Mouse (Mus musculus) gastrocnemius, postnatal 25 days (tissue): Measurements from ENCODE around the gene Tmem8b. TPM values are rescaled to one million over a fixed set of nuclear protein-coding genes. Genes with fewer than 3 reads are reported as not detected.

ENCODE experiments used
- DNase-seq: peaks from one replicate; pipeline ENCODE4 v3.0.0; 2022
- long read RNA-seq, 2 experiments: library from polyadenylated mRNA; stranded (forward); transcript quantifications; one replicate each; pipeline ENCODE4 v2.0.0; 2021
- total RNA-seq, 2 experiments: library from RNA; stranded (reverse); gene quantifications; 1 replicate in 1 of 2; 2 replicates in 1 of 2; pipeline ENCODE4 v1.2.3; 2021

Gene Tmem8b
- 10 to 100 TPM; 10.7 to 12.1 TPM for total RNA-seq
- long read RNA-seq, experiment 1, partial matches to known transcripts: 0 of 2 reads
- long read RNA-seq, experiment 1, other reads (novel, unspliced or antisense): 2 of 2 reads
- long read RNA-seq, experiment 2, full-length matches to known transcripts: 1 of 2 reads
- long read RNA-seq, experiment 2, partial matches to known transcripts: 0 of 2 reads
- long read RNA-seq, experiment 2, other reads (novel, unspliced or antisense): 1 of 2 reads

DNA sequence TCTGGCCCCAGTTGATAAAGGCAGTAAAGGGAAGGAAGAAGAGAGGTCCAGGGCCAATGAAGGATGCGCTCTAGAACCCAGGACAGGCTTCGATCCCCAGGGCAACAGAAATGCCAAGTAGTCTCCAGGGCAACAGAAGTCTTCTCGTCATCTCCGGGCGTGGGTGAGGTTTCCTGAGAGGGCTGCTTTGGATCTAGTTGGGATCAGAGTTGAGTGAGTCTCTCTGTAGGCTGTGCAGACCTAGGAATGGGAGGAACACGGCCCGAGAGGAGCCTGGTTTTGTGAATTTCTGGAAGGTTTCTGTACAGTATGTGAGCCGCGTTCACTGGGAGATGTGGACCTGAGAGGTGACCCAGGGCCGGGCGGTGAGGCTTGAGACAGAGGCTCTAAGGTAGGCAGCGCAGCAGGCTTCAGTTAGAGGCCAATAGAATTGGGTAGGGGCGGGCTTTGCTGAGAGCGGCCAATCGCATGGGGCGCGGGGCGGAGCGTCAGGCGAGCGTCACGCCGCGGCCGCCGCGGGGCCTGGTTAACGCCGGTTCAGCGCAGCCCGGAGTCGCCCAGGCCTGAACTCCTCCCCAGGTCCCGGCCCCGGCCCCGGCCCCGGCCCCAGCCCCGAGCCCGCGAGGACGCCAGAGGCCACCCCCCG lies at the start of gene Tmem8b, which contains the start of gene Fam221b:
Tmem8b (plus strand) TSS at position 190 of the 646 bp plus-strand sequence.
Fam221b (minus strand) TSS at position 364 of the 646 bp plus-strand sequence.
- peak; percentile 90 for DNase-seq

DNA sequence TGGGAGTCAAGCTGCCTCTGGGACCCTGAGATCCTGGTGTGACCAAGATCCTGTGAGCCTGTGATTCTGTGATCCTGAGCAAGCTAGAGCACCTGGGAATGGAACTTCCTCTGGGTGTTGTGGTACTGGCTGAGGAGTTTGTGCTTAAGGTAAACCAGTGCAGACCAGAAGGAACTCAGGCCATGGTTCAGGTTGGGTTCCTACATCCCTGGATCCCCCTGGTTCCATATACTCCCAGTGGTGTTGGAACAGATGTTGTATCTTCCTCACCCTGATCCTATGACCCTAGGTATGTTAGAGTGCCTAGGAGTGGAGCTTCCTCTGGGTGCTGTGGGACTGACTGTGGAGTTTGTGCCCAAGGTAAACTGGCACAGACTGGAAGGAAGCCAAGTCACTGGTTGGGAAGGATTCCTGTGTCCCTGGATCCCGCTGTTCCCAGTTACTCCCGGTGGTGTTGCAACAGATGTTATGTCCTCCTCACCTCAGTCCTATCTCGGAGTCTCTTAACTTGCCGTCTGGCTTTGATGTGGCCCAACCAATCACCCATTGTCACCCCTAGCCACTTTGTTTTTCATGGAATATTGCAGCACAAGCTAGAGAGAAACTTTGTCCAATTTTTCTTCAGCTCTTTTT lies 48.5 kb upstream of the Tmem8b start:
- no peak for DNase-seq

DNA sequence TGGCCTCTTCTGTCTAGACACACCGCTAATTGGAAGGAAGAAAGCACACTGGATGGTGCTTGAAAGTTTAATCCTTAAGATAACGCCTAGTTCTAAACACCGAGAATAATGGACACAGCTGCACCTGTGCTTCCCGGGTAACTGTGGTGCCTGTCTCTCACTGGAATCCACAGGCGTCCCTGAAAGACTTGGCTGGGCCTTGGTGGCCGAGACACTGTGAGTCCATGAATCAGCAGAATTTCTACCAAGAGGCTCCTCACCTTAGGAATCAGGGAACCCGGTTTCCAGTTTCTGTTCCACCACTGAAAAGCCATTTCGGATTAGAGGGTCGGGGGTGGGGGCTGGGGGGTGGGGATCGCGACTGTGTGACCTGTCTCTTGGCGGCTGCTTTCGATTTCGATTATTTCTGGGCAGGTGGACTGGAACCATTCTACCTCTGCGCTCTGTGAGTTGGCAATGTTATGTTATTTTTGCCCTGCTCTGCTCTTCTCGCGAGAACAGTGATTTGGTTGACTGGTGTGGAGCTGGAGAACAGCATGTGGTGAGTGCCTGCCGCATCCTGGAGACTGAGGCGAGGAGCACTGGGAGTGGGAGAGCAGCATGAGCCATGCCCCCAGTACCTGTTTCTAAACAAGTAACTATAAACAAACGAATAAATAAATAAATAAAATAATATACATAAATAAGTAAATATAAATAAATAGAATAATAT lies 39.5 kb upstream of the Tmem8b start:
- DNase-seq: no peak

DNA sequence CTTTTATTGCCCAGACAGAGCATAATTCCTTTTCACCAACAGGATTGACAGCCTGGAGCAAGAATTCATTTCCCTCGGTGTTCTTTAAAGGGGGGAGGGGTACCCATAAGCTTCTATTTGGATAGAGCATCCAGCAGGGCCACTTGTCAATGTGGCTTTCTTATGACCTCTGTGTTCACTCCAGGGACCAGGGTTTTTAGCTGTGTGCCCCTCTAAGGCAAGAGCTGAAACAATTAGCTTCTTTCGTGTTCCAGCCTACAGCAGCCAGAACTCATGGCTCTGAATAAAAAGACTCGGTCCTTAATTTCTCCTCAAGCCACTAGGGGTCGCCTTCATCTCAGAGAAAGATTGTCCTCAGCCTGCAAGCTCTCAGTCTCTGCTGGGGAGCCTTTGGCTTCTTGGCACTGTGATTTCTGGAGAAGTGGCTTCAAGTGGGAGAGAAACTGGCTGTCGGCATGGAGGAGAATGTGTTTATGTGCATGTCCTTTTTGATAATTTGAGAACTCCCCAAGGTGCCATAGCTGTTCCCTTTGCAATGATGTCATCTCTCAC lies 38.7 kb upstream of the Tmem8b start:
- peak; percentile 61 for DNase-seq

DNA sequence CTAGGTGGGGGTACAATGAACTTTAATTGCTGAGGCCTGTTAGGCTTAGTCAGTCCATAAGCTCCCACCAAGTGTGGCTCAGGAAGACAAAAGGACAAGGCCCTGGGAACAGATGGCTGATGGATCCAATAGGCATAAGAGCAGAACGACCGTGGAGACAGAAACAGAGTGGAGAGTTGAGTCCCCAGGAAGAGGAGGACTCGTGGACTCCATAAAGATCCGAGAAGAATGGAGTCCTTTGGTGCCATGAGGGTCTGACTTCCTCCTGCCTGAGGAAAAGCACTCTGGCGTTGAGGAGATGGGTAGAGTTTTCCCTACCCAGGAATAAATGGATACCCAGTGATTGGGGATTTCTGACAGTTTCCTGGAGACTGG lies 38.1 kb upstream of the Tmem8b start:
- no peak for DNase-seq

DNA sequence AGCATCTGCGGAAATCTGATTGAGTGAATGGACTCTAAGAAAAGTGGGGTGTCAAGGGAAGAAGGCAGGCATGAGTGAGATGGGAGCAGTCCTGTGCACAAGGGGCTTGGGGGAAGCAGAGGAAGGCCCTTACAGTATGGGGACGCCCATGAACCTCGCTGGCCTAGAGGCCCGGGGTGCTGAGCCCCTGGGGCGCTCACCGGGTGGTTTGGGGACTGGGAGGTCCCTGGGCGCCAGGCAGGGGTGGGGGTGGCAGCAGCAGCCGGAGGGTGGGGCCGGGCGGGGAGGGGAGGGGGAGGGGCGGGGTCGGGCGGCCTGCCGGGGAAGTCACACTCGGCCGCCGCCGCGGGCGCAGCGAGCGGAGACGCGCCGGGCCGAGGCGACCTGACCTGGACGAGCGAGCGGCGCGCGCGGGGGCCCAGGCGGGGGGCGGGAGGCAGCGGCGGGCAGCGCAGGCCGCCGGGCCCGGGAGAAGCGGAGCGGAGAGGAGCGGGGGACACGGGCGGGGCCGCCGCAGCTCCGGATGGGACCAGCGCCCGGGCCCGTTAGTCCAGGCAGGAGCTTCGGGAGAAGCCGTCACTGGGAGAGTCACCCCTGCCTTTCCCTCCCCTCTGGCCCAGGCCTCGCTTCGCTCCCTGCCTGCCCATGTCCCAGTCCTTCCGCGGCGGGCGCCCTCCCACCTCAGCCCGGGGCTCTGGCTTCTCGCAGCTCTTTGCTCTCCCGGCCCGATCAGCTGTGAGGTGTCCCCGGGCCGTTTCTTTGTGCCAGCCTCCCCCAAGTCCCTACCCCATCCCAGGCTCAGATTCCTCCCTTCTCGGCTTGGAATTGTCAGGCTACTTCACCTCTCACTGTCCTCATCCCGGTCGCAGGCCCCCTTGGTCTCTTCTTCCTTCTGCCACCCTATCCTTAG lies 37.5 kb upstream of the Tmem8b start, which contains the start of gene Npr2:
Npr2 (plus strand) TSS at position 890 of the 910 bp plus-strand sequence.
- DNase-seq: peak; percentile 60

DNA sequence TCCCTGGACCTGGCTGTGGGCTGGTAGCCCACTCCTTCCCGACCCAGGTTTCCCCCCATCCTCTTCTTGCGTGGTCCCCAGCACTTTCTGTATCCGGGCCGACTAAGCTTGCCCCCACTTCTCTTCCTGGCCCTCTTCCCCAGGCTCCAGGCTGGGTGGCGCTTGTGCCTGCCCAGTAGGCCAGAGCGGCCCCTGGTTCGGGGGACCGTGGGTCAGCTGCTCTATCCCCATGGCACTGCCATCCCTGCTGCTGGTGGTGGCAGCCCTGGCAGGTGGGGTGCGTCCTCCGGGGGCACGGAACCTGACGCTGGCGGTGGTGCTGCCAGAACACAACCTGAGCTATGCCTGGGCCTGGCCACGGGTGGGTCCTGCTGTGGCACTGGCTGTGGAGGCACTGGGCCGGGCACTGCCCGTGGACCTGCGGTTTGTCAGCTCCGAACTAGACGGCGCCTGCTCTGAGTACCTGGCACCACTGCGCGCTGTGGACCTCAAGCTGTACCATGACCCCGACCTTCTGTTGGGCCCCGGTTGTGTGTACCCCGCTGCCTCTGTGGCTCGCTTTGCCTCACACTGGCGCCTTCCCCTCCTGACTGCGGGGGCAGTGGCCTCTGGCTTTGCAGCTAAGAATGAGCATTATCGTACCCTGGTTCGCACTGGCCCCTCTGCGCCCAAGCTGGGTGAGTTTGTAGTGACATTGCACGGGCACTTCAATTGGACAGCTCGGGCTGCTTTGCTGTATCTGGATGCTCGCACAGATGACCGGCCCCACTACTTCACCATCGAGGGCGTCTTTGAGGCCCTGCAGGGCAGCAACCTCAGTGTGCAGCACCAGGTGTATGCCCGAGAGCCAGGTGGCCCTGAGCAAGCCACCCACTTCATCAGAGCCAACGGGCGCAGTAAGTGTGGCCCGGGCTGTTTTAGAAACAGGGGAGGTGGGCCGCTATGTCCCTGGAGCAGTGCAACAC lies 36.5 kb upstream of the Tmem8b start:
- peak; percentile 41 for DNase-seq

DNA sequence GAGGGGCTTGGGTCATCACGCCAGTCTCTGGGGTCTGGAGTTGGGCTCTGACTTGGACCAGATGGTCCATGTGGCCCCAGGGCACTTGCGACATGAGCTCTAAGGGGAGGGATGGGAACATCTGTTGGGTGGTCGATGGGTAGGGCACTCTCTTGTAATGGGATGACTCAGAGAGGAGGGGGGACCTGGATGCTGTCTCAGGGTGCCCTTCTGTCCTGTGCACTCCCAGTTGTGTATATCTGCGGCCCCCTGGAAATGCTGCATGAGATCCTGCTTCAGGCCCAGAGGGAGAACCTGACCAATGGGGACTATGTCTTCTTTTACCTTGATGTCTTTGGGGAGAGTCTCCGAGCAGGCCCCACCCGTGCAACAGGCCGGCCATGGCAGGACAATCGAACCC lies 35.5 kb upstream of the Tmem8b start:
- DNase-seq: no peak

DNA sequence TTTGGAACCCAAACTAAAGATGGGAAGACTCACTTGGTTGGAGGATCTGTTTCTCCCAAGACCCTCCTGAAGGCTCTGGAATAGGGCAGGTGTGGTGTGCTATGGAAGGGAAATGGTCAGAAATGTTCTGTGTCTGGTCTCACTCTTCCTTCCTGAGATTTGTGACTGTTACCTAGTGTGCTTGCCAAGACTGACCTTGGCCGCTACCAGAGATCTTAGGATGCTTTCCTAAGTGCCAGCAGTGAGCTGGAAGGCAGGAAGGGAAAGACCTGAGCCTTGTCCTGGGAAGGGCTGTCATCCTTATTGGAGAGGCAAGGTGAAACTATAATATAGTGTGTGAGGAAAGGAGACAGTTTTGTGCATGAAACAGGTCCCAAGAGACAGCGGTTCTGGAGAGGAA lies 35.0 kb upstream of the Tmem8b start:
- DNase-seq: no peak

DNA sequence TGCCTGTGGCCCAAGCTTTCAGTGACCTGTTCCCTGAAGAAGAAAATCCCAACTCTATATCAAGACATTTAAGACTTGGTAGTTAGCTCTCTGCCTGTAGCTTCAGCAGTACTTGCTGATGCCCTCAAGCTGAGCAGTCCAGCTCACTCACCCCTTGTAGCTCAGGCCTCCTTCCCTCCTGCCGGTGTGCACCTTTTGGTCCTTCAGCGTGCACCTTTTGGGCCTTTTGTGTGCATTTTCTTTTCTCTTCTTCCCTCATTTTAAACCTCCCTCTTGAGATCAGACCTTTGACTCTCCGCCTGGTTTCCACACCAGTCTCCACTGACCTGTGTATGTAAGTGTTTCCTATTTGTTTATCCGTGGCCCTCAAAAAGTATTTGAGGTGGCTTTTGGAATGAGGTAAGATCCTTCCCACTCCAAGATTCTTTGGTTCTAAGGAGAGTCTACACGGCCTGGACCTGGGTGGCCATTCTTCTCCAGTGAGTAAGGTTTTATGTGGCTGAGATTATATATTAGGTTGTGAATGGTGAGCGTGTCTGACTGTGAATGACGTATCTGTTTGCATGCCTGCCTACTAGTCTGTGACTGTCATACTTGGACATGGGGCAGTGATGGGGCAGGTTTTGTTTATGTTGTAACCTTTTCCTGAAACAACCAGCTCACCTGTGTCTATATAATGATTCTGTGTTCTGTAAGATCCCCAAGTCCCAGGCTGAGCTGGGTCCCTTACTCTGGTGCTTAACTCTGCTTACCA lies 34.0 kb upstream of the Tmem8b start:
- no peak for DNase-seq

DNA sequence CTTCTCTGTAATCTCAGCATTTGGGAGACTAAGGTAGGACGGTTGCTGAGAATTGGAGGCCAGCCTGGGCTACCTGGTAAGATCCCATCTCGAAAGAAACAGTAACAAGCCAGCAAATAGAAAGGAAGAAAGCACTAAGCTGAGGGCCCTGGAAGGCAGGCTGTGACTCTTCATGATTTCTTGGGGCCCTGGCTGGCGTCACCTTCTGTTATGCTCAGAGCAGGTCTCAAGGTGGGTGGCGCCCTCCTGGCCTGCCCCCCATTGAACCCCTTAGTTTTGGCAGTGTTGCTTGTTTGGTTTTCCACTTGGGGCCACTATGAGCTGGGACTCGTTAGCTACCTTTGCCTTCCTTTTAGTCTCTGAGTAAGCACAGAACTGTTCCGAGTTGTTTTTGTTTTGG lies 32.0 kb upstream of the Tmem8b start:
- no peak for DNase-seq

DNA sequence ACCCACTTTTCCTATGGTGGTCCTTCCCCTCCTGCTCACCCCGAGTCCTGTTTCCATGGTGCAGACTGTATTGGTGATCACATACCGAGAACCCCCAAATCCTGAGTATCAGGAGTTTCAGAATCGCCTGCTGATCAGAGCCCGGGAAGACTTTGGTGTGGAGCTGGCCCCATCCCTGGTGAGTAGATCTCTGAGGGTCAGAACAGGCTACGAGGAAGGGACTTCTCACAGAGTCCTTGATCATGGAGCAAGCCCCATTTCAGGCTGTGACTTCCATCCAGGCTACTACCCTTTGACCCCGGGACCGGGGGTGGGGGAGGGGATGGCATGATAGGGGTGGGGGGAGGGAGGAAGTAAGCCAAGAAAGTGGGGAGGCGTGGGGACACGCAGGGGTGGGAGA lies 28.7 kb upstream of the Tmem8b start:
- no peak for DNase-seq

DNA sequence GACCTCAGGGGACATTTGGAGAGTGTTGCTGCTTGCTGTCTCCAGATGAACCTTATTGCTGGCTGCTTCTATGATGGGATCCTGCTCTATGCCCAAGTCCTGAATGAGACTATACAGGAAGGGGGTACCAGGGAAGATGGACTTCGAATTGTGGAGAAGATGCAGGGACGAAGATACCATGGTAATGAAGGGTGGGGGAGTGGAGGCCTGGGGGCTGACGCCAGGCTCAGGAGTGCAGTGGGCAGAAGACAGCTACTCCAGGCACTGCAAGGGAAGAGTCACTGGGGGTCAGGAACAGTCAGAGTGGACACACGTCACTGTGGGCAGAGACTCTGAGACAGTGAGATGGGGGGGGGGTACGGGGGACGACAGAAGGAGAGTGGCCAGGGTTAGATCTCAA lies 28.3 kb upstream of the Tmem8b start:
- DNase-seq: no peak

DNA sequence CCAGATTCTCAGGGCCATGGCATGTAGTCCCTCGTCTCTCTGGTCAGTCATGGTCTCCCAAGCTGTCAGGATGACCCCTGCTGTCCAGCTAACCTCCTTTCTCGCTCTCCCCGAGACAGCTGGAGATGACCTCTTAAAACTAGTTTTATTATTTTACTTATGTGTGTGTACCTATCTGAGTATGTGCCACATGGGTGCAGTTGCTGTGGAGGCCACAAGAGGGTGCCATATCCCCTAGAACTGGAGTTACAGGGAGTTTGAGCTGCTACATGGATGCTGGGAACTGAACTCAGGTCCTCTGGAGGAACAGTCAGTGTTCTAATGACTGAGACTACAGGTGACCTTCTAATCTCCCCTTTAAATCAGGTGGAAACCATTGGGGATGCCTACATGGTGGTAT lies 19.0 kb upstream of the Tmem8b start:
- DNase-seq: no peak

DNA sequence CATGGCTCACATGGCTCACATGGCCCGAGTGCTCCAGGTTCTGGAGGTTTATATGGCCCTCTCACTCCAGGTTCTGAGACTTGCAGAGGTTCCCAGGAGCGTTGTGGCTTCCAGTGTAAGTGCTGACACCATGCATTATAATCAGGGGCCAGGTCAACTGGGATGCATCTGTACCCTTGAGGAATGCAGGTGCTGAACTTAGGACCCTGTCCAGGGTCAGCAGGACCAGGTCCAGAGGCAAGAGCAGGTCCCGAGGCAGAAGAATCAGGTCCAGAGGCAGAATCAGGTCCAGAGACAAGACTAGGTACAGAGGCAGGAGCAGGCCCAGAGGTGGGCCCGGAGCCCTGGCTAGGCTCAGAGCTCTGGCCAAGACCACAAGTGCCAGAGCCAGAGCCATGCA lies 16.0 kb upstream of the Tmem8b start:
- no peak for DNase-seq

DNA sequence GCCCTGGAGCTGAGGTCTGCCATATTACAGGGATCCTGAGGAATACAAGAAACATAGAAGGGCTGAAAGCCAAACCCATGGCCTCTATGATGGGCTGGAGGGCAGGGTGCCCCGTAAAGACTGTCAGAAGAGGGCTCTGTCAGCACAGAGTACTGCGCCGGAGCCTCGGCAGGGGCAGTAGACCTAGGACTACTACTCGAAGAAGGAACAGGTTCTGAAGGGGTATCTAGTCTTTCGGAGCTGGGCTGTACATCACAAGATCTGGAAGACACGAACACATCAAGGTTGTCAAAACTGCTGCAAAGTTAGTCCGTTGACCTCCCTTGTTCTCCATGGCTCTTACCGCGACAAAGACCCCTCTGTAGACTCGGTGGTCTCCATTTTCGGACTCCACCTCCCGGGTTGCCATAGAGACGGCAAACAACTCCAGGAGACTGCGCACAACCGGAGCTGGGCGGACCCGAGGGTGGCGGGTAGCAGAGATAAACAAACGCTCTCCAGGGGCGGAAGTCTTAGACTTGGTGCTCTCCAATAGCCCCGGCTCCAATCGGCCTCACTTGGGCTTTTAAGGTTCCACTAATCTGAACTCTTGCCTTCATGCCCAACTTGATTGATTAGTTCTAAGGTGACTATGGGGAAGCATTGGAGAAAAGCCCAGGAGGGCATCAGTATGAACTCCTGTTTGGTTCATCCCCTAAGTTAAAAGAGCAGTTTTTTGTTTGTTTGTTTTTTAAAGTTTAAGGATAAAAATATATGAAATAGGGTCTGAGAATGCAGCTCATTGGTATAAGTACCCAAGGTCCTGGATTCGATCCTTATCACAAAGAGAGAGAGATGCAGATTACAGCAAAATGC lies 15.4 kb upstream of the Tmem8b start, which contains the start of gene Spag8:
Spag8 (minus strand) TSS at position 434 of the 855 bp plus-strand sequence.
- DNase-seq: no peak

DNA sequence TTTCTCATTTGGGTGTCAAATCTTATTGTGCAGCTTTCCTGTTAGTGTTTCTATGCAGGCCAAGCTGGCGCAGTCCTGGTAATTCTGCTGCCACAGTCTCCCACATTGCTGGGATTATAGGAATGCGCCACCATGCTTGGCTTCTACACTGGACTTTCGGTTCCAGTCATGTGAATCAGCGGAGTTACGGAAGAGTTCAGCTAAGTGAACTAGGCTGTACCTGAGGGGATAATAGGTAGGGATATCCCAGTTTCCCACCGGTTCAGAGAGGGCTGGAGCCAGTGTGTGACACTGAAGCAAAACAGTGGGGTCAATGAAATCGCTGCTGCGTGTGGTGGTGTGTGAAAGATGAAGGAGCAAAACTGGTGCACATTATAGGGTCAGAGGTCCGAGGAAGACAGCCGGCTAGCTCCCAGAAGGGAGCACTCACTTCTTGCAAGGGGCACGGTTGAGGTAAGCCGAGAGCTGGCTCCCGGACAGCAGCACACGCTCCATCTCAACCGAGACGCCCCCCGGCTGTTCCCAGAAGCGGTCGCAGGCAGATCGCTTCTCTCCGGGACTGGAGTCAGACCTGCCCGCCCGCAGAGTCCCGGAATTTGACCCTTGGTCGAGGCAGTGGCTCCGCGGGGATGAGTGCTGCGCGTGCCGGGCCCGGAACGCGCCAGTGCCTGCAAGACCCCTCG lies 13.0 kb upstream of the Tmem8b start:
- no peak for DNase-seq
